Mouse (Mus musculus) heart, postnatal 14 days (tissue): ENCODE results near the gene Hspa14. TPM values are rescaled to one million over a fixed set of nuclear protein-coding genes. Genes with fewer than 3 reads are reported as not detected.

ENCODE experiments used
- DNase-seq, 2 experiments: peaks; one replicate each; pipeline ENCODE4 v3.0.0; 2021 to 2022
- intact Hi-C: fragments of 180-260 bp; cut with DNase I; formaldehyde crosslinking; loops from one replicate; pipeline ENCODE4 v1.15.1; 2025
- long read RNA-seq, 2 experiments: library from polyadenylated mRNA; stranded (forward); transcript quantifications; one replicate each; pipeline ENCODE4 v2.0.0; 2021
- total RNA-seq, 2 experiments: library from RNA; stranded (reverse); gene quantifications; 2 replicates each; pipeline ENCODE4 v1.2.3; 2021

Gene Hspa14
- 10 to 100 TPM; 25.5 to 27.1 TPM for total RNA-seq
- long read RNA-seq, experiment 1, transcript Hspa14-201 (14 exons, 1,795 nt): major isoform, 40 of 48 reads
- long read RNA-seq, experiment 1, partial matches to known transcripts: 3 of 48 reads
- long read RNA-seq, experiment 1, other reads (novel, unspliced or antisense): 5 of 48 reads
- long read RNA-seq, experiment 2, transcript Hspa14-201 (14 exons, 1,795 nt): major isoform, 29 of 39 reads
- long read RNA-seq, experiment 2, partial matches to known transcripts: 5 of 39 reads
- long read RNA-seq, experiment 2, other reads (novel, unspliced or antisense): 5 of 39 reads

DNA sequence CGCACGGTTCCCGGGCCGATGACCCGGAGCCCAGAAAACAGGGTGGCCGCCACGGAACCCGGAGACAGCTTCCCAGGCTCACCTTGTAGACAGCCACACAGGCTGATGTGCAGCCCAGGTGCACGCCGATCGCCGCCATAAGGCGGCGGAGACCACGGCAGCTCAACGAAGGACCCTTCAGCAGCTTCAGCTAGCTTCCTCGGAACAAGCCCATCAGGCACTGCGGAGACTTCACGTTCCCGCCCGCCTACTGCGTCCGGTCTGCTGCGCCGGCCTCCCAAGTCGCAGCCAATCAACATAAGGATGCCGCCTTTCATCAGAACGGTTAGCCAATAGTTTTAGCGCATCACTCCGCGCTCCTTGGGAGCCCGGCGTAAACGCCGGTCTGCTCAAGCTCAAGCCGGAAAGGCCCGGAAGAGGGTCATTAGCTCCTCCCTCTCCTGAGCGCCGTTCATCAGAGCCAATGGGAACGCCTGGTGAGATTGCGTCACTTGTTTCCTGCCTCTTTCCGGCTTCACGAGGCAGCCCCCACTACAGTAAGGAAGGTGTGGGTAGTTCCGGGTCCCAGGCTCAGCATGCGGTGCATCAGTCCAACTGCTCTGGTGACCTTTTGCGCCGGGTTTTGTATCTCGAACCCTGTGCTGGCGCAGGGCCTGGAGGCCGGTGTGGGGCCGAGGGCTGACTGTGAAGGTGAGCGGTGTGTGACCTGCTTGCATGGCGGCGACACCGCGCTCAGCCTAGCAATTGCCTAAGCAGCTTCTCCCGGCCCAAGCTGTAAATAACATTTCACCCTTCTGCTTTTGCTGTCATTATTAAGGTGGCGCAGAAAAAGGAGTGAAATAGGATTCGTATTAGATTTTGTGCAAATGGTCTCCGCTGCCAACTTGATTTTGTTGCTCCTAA, at the start of gene Hspa14, which contains the start of the genes Gm45902 and Cdnf:
Gene Hspa14 (minus strand): TSS at position 263 of the 903 bp plus-strand sequence.
Gene Gm45902 (minus strand): TSS at position 239 of the 903 bp plus-strand sequence.
Gene Cdnf (plus strand): TSS at position 479 of the 903 bp plus-strand sequence.
- intact Hi-C loops: loop anchor here (5.0 to 10.0 kb wide), 3 partner anchors 36 to 178 kb away; partner anchors contain the start of genes Acbd7, Dclre1c, Meig1 and Rpp38
- peak; percentile 92 to 95 for DNase-seq

DNA sequence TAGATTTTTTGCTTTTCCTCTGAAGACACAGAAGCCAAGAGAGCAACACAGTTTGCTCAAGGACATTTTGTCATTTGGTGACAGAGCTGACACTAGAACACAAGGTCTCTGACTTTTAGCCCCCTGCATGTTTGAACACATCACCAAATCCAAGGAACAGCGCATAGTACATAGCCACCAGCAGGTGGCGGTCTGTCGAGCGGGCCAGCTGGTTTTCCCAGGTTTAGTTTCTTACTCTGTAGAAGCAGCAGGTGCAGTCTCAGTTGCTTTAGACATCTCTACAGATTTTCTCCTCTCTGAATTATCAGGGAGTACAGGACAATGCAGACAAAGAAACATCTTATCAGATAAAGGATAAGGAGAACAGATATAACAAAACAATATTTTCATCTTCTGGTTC, 34.0 kb upstream of the Hspa14 start:
- intact Hi-C loops: loop anchor here (1.0 to 10.0 kb wide), 3 partner anchors 223 to 948 kb away; no protein-coding TSS in a partner anchor
- peak; percentile 51 to 69 for DNase-seq

DNA sequence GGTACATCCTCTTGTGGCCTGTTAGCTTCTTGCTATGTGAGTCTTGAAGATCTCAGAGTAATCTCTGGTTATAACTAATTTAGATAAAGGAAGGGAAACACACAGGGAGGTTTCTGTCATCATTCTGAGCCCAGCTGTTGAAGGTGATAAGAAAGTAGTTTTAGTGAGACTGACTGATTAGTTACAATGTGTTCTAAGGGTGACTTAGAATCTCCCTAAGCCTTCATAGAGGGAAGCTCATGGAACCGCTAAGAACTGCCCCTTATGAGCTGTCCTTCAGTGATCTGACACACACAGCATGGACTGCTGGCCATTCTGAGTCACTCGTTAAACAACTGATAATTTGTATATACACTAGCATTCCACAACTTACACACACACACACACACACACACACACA, 33.4 kb upstream of the Hspa14 start:
- intact Hi-C loops: loop anchor here (1.0 to 10.0 kb wide), 3 partner anchors 223 to 949 kb away; no protein-coding TSS in a partner anchor
- DNase-seq: no peak

DNA sequence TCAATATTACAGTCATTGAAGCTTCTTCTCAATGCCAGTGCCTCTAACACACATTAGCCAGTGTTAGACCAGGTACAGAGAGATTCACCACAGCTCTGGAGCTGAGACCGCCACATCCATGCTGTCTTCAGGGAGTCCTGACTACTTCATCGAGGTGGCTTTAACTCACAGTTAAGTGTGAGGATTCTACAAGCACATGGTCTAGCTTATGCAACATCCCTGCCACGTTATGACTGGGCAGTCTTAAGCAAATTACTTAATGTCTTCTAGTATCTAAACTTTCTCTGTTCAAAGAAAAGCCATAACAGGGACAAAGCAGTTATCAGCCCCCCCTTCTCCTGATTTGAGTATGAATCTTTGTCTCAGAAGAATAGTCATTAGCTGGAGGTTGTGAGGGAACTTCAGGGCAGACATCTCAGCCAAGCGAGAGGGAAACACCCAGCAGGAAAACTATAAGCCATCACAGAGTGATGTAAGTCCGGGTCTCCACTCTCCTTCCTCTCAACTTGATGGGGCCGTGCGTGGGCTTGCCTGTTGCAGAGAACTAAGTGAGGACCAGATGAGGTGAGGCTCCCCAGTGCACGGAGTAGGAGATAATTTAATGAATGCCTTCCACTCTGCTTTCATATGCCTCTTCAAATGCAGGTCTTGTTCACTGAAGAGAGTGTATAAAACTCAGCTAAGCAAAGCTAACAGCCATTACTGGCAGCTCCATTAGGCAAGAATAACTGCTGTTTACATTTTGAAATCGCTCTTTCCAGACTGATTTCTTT, 28.9 kb upstream of the Hspa14 start:
- no peak for DNase-seq
- intact Hi-C loops: loop anchor here (10.0 kb wide), 1 partner anchor 953 kb away; no protein-coding TSS in a partner anchor

DNA sequence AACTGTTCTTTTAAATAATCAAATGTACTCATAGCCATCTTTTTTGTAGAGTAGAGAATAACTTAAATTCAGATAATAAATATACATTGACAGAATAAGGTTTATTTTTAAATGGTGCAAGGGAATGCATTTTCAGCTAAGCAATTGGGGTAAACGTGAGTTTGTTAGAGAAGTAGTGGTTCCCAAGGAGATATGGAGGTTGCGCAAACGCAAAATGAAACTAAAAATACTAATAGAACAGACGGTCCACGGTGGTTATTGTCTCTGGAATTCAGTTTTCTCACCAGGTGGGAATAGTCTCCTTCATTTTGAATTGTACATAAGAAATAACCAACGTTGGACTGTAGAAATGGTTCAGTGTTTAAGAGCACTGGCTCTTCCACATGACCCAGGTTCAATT, 13.7 kb upstream of the Hspa14 start:
- no peak for DNase-seq
- intact Hi-C loops: no loop called here

DNA sequence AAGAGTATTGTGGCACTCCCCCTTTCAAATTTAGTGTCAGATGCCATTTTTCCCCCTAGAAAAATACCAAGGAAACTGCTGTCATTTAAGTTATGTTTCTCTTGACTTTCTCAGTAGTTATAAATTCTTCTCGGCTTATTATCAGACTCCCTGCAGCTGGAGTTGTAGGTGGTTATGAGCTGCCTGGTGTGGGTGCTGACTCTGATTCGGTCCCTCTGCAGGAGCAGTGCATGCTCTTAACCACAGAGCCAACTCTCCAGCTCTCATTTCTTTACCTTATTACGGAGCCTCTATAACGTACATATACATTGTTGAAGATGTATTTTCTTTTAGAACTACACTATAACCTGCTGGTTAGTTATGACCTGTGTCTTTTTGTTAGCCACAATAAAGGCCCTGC, 9.9 kb upstream of the Hspa14 start:
- intact Hi-C loops: no loop called here

DNA sequence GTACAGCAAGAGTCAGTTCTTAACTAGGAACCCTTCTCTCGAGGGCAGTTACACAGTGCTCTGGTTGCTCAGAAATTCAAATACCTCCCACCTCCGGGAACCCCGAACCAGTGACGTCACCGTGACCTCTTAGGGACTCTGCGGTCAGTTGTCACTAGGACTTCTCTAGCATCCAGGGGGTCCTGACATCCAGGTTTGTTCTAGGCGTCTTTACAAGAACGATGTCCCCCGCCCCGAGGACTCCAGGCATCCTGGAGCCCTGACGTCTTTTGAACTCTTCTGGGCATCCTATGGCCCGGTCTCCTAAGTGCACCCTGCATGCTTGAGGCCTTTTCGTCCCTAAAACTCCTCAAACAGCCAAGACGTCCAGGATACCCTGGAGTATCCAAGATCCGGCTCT, 538 bp downstream of the Hspa14 start:
- intact Hi-C loops: loop anchor here (5.0 to 10.0 kb wide), 3 partner anchors 35 to 177 kb away; partner anchors contain the start of genes Acbd7, Dclre1c, Meig1 and Rpp38
- peak; percentile 4 to 23 for DNase-seq

More for the DNA sequence above, 9.9 kb upstream of the Hspa14 start:
- no peak for DNase-seq

DNA sequence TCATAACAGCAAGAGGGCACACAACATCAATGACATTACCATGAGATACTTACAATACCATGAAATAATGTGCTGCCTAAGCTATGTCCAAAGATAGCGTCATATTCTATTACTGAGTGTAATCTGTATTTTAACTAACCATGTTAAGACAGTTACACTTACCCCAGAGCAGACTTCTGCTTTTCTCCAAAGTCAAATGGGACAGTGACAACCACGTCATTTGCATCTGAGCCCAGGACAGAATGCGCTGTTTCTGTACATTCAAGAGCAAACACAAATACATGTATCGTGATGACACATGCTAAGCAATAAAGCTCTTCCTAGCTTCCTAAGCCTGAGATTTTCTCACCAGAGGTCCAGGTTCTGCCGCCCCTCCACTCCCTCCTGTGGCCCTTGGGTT, 11.7 kb downstream of the Hspa14 start:
- no peak for DNase-seq
- intact Hi-C loops: no loop called here

DNA sequence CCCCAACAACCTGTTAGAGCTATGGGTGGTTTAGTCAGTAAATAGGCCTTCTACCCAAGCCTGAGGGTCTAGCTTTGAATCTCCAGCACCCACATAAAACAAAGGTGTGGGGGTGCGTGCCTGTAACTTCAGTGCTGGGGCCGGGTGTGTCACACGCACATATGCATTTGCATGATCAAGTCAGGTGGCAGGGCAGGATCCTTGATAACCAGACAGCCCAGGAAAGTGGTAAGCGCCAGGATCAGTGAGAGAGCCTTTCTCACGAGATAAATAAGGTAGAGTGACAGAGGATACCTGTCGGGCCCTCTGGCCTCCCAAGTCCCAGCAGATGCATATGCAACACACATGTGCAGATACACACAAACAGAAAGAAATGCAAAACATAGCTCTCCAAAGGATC, 13.1 kb downstream of the Hspa14 start:
- no peak for DNase-seq
- intact Hi-C loops: no loop called here

DNA sequence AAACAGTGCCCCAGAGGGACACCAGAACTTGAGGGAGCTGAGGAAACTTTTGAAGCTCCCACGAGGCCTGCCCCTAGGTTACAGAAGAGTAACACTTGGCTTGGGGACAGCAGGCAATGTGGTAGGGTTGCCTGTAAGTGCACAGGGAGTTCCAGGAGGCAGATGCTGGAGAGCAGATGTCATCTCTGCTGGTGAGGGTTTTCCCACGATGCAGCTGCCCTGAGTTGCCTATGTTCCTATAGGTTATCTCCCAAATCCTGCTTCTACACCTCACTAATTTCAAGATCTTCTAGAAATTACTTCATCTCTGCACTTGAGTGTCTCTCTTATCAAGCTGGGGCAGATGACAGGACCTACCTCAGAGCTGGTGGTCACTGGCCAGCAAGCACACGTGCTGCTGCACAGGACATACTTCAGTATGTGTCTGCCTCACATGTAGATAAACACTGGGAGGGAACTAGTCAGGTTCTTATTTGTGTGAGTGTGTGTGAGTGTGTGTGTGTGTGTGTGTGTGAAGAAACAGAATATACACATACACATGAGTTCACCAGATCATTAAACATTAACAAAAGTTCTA, 18.7 kb downstream of the Hspa14 start:
- no peak for DNase-seq
- intact Hi-C loops: no loop called here

DNA sequence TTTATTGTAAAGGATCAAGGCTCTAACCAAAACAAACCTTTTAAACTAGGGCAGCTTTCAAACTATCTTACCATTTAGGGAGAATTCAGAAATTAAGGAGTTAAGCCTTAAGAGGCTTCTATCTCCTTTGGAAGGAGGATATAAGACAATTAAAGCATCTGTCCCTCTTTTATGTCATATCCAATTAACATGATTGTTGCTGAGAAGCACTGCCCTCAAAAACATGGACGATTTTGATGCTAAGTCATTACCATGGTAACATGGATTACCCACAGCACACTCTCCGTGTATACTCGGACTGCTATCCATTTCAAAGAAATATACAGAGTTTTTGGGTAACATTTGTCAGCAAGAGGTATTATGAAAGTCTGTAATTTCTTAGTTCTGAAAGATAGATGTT, 22.8 kb downstream of the Hspa14 start:
- intact Hi-C loops: no loop called here
- no peak for DNase-seq

DNA sequence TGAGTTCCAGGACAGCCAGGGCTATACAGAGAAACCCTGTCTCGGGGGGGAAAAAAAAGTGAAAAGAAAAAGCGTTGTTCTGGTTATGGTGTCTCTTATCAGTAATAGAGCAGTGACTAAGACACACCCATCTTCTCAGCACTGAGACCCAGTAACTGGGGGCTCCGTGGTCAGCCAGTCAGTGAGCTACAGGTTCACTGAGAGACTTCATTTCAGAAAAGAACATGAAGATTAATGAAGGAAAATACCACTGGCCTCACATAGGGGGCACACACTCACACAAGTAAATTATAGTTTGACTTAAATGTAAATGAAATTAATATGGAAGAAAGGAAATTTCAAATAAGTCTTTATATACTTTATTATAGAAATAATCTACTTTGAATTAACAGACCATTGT, 32.4 kb downstream of the Hspa14 start:
- no peak for DNase-seq
- intact Hi-C loops: no loop called here

DNA sequence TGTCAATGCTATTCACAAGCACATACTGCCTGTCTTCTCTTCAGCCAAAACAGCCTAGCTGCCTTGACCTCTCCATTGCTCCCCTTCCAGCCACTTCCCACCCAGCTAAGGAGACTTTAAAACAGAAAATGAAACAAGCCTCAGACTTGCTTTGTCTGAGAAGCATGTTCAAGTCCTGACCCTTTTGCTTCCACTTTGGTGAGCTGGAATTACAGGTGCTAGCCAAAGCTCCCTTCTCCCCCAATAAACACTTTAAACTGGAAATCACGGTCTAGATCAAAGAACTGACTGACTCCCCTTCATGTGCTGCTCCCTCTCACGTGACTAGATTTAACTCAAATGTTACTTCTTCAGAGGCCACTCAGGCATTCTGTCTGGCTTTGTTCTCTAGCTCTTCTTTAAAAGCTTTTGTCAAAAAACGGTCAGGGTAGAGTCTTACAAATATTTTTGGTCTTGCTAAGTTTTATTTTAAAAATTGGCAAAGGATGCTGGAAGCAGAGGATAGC, 36.8 kb downstream of the Hspa14 start:
- no peak for DNase-seq

DNA sequence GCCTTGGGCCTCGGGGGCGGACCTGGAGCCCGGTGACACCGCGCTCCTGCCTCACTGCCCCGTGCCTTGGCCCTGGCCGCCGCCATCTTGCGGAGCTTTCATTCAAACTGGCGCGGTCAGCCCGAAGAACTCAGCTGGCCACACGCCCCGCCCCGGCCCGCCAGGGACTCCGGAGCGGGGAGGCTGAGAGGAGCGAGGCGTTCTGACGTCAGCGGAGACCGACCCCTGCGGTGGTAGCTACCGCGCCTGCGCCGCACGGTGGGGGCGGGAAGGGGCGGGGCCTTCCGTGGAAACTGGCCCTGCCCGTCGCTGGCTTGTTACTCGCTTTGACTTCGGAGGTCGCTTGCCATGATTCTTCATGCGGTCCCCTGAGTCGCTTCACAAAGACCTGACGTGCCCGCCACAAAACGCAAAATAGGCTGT, 37.7 kb downstream of the Hspa14 start, which contains the start of gene Suv39h2:
Gene Suv39h2 (minus strand): TSS at position 171 of the 423 bp plus-strand sequence.
- intact Hi-C loops: loop anchor here (5.0 kb wide), 1 partner anchor 37 kb away; the partner anchor contains the start of genes Cdnf, Gm45902 and Hspa14
- peak; percentile 99 for DNase-seq

More for the DNA sequence above, 36.8 kb downstream of the Hspa14 start:
- intact Hi-C loops: loop anchor here (5.0 kb wide), 1 partner anchor 37 kb away; the partner anchor contains the start of genes Cdnf, Gm45902 and Hspa14

DNA sequence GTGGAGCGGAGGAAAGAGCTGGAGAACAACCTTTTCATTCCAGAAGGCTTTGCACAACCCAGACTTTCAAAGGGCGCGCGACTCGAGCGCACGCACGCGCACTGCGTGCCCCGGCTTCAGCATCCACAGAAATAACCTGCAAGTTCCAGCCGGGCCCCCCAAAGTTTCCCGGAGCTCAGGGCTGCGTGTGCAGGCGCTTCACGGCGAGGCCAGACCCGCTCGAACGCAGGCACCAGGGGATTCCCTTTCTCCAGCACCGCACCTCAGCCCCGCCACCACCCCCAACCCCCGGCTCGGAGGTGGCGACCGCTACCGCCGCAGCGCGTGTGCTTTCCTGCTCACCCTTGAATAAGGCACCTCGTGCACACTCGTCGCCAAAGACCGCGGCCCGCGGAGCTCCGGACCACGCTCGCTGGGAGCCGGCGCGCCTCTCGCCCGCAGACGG, 38.2 kb downstream of the Hspa14 start:
- DNase-seq: peak; percentile 62 to 67
- intact Hi-C loops: no loop called here

DNA sequence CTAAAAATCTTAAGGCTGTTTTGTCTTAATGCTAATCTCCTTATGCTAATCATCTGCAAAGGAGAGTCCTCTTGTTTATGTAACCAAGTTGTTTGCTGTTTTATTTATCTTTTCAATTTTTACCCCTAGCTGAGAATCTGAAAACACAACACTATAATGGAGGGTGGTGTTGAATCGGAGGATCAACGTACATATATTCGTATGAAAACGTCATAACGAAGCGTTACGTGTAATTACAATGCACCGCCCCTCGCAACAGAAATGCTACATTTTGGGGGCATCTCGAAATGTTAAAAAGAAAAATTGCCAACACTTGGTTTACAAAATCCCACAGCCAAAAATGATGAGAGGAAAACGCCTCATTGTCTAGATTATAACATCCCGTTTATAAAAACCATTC, 38.7 kb downstream of the Hspa14 start:
- no peak for DNase-seq
- intact Hi-C loops: no loop called here

DNA sequence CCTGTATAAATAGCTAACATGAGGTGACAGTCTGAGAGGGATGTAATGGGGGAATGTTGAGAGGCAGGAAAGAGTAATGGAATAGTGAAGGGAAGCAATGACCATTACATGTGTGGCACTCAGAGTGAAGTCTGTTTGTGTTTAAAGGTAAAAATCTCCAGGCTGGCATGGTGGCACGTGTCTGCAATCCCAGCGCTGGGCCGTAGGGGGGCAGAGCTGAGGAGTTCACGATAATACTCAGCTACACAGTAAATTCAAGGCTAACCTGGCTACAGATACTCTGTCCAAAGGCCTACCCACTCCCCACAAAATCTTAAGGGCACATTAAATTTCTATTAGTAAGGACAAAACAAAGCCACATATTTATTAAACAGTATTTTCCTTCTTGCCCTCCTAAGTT, 56.0 kb downstream of the Hspa14 start:
- DNase-seq: no peak
- intact Hi-C loops: no loop called here

DNA sequence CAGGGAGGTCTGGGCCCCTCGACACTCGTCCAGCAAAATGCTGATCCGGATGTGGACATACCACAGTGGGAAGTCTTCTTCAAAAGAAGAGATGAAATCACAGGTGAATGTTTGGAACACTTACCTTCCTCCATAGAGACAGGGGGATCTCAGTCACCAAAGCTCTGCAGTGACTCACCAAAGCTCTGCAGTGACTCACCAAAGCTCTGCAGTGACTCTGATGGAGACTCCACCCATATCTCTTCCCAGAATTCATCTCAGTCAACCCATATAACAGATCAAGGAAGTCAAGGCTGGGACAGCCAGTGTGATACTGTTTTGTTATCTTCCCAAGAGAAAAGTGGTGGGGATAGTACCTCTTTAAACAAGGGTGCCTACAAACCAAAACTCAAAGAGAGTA, 59.5 kb downstream of the Hspa14 start:
- no peak for DNase-seq
- intact Hi-C loops: no loop called here

DNA sequence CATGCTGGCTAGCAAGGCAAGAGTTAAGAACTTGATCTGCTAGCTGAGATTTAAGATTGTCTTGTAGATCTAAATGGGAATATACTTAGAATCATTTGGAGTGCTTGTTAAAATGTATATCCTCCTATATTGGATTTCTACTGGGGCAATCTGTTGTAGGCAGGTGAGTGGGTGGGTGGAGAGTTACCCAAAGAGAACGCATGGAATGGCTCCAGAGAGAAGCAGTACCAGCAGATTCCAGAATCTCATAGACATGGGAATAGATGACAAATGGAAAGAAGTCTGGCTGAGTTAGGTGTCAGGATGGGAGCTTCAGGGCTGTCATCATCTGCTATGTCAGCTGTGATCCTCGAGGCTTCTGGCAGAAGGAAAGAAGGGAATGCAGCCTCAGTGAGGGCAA, 63.2 kb downstream of the Hspa14 start:
- intact Hi-C loops: no loop called here
- DNase-seq: no peak
